Mouse (Mus musculus) common myeloid progenitor, adult 5-6 weeks (primary cell): ENCODE results near the gene Mgat4a. TPM values are rescaled to one million over a fixed set of nuclear protein-coding genes. Genes with fewer than 3 reads are reported as not detected.
A peak's percentile ranks its signal among the peaks of the same experiment; 100 is the strongest.

Experiments used
- ATAC-seq: replicated peaks from 2 replicates; pipeline ENCODE4 v1.8.0; 2016; ENCODE audit warnings: low read depth, mild to moderate bottlenecking, moderate TSS enrichment, inconsistent platforms; ENCODE audit not compliant: poor library complexity, severe bottlenecking
- total RNA-seq: library from RNA; stranded (forward); fragments of 200-1000, 187-1606 nt; gene quantifications from 2 replicates; pipeline ENCODE4 v1.2.3, GENCODE M21; 2017

The Mgat4a gene
- 9.9 and 15.8 TPM in 2 replicates for total RNA-seq

- ATAC-seq, result peak; percentile 99
Observed at GRCm38 (mm10) chr1:37540810-37541658, at the start of gene Mgat4a. Mgat4a (minus strand) TSS chr1:37541016.

DNA sequence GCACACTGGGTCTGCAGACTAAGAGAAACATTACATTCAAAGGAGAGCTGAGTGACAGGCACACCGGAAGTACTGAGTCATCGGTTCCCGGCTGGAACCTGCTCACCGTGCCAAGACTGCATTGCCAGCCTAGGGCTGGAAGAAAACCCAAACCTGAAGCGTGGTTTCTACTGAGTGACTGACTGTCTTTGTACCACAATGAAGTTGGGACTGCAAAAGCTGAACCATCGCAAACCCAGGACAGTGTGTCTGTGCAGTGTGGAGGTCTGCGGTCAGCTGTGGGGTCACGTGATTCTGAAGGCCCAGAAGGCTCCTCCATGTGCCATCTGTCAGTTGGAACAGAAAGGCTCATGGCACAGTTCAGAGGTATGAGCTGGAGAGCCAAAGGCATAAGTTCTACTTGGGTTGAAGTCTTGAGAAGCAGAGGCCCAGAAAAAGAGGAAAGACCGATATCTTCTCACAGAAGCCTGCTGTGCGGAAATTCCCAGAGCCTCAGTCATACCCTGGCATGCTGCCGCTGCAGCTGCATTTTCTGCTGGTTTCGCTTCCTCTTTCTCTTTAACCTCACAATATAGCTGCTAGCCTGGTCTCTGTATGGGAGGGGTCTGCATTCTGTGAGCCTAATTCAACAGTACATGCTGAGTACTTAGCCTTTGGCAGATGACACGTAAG, 45.1 kb upstream of the Mgat4a start:
- ATAC-seq, result peak; percentile 86

DNA sequence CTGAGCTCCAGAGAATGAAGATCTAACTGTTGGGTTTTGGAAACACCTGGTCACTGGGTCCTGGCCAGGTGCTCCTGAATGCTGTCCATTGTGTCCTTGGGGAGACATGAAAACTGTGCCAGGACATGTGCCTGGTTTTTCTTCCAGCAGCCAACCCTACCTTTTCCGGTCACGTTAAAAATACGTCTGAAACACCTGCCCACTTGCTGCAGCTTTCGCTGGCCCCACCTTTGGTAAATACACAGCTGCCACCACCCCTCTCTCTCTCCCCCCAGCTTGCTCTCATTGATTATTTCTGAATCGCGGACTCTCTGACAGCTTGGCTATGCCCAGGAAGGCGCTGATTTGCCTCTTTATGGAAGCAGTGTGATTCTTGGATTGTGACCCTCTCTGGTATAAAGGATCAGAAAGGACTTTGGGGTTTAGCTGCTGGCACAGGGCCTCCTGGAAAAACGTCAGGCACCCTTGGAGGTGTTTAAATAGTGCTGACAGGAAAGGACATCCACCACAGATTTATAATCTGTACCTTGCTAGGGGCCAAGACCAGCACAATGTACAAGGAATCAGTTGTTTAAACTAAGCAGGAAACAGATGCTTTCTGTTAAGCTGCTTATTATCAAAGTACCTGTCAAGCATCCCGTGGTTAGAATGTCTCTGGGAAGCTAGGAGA, 43.1 kb upstream of the Mgat4a start:
- no peak for ATAC-seq

DNA sequence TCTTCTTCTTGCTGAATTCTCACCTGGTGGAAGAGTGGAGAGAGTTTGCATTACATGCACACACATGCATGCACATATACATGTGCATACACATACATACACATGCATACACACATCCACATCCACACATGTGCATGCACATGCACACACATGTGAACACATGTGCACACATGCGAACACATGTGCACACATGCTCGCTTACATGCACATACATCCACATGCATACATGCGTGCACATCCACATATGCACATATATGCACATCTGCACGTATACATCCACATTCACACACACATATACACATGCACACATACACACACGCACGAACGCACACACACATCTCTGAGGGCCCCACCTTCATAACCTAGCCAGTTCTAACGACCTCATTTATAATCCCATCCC, 42.4 kb upstream of the Mgat4a start:
- no peak for ATAC-seq

GRCm38 (mm10) chr1:37579686-37580085, 38.9 kb upstream of the Mgat4a start:
- no peak for ATAC-seq

- ATAC-seq, result no peak
Observed at GRCm38 (mm10) chr1:37572528-37573272, 31.9 kb upstream of the Mgat4a start.

GRCm38 (mm10) chr1:37568379-37568778, 27.6 kb upstream of the Mgat4a start:
- no peak for ATAC-seq

DNA sequence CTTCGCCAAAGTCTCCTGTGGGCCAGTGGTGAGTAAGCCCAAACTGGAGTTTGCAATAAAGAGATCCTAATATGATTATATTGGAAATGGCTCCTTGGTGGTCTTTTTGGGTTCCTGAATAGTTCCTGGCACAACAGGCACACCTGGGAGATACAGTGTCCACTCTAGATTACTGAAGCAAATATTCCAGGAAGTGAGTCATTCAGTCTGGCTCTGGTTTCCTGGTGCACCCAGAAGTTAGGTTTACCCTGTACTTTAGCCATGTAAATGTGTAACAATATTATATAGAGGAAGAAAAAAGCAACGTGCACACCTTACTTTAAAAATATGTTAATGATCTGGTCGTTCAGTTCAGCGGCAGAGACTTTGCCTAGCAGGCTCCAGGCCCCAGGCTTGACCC, 25.9 kb upstream of the Mgat4a start:
- ATAC-seq, result no peak

- ATAC-seq, result no peak
Observed at GRCm38 (mm10) chr1:37566344-37566743, 25.5 kb upstream of the Mgat4a start.

DNA sequence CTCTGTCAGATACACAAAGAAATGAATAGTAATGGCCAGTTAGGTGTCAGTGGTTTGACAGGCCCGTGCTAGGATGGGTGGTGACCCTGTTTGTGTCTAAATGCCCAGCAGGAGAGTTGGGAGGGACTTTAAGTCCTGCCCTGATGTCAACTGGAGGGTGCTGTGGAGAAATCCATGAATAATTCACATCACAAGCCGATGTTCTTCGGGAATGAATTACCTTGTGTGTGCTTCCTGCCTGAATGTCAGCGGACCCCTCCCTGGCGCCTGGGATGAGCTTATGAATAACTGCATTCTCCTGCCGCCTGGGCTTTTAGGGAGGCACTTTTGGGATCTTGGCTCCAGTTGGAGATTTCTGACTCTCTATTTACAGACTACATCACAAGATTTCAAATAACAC, 24.6 kb upstream of the Mgat4a start:
- ATAC-seq, result no peak

- peak; percentile 87 for ATAC-seq
Observed at GRCm38 (mm10) chr1:37561955-37562354, 21.1 kb upstream of the Mgat4a start.

GRCm38 (mm10) chr1:37560356-37560755, 19.5 kb upstream of the Mgat4a start:
- ATAC-seq, result no peak

DNA sequence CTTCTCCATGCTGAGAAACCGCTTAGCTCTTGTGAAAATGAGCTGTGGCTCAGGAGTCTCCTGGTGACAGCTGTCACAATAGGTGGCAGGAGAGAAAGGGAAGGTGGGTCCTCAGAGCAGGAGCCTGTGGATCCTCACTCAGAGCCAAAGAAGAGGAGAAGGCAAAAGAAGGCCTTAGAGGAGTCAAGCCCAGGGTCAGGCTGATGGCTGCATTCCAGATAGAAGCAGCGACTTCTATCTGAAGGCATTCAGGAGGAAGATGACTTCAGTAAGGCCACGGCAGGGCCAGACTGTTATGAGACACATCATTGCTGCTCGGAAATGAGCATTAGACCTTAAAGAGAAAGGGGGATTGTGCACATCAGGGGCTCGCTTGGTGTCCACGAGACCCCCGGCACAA, 11.2 kb upstream of the Mgat4a start:
- no peak for ATAC-seq

DNA sequence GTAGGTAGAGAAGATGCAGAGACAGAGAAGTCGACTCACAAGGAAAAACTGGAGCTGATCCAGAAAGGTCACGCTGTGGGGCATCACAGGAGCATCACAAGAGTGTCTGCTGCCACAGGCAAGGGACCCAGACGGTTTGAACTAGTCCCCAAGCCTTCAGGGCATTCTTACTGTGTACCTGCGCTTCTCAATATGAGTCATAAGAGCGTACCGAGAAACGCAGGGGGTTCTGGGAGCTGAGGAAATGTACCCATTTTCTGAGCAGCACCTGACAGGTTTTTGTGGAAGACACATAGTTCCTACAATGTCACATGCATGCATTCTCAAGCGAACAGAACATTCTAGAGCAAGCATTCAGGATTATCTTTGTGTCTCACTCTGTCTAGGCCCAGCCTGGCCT, 8.7 kb upstream of the Mgat4a start:
- ATAC-seq, result no peak

DNA sequence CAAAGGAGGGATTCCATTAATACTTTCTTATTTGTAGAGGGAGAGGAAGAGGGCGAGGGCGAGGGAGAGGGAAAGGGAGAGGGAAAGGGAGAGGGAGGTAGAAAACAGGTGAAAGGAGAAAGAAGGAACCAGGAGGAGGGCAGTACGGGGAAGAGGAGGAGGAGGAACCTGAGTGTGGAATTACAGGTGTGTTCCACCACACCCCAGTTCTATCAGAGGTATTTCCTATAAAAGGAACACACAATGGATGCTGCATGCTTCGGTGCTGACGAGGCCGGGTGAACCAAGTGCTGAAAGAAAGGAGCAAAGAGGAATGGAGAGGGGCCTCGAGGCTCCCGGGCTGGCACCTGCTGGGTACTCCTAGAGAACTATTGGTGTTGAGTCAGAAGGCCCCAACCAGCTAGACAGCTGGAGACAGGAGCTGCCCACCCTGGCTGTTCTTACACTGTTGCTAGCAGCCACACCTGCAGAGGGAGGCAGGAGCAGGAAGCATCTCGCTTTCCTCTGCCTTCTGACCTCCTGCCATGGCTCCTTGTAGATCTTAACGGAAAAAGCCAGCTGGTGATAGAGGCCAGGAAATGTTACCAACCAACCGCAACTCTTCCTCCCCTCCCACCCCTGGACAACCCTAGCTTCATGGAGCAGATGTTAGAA, 5.7 kb upstream of the Mgat4a start:
- peak; percentile 78 for ATAC-seq

GRCm38 (mm10) chr1:37544251-37544650, 3.4 kb upstream of the Mgat4a start:
- ATAC-seq, result no peak

DNA sequence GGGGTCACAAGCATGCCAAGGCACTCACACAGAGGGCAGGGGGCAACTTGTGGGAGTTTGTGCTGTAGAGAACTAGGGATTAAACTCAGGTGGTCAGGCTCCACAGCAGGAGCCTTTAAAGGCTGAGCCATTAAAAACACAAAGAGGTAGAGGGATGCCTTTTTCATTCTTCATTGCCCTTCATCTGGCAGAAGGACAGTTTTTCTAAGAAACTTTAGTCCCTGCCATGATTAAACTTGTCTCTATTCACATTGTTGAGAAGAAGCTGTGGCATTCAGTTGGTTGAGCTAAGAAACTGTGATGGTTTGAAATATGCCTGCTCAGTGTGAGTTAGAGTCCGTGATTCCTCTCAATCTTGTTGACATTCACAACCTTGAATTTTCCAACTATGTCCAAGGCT, 2.2 kb upstream of the Mgat4a start:
- ATAC-seq, result no peak

GRCm38 (mm10) chr1:37539968-37540809, 627 bp downstream of the Mgat4a start:
- ATAC-seq, result no peak

DNA sequence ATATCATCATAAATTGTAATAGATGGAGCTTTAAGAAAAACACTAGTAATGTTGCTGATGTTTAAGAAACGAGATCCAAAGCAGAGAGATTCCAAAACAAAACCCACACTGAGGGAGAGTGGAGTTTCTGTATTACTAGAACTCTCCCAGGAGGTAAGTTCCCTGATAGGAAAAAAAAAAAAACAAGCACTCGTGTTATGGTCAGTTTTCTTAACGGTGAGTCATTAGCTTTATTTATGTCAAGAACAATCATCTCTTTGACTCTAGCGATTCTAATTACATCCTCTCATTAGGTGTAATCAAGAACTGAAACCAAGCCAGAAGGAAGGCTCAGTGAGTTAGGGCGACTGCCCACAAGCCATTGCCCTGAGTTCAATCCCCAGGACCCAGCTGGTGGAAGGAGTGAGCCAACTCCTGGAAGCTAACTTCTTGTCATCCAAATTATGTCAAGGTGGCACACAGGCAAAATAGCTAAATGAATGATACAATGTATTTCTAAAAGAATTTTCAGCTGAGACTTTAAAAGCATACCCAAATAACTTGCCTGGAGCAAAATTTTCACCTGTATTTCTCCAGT, 6.2 kb downstream of the Mgat4a start:
- ATAC-seq, result no peak
